Mouse (Mus musculus) mammary gland, adult 2 months (tissue): Measurements from ENCODE around the gene Usp13. TPM values are rescaled to one million over a fixed set of nuclear protein-coding genes. Genes with fewer than 3 reads are reported as not detected.

Source experiments
- polyA plus RNA-seq: library from polyadenylated mRNA; depleted of rRNA; stranded (reverse); fragments of >200 nt; gene quantifications from 2 replicates; pipeline ENCODE4 v1.2.3, GENCODE M21; 2012; ENCODE audit warnings: low replicate concordance; rRNA removed

Usp13 gene
- 1.4 and 13.0 TPM in 2 replicates for polyA plus RNA-seq

DNA sequence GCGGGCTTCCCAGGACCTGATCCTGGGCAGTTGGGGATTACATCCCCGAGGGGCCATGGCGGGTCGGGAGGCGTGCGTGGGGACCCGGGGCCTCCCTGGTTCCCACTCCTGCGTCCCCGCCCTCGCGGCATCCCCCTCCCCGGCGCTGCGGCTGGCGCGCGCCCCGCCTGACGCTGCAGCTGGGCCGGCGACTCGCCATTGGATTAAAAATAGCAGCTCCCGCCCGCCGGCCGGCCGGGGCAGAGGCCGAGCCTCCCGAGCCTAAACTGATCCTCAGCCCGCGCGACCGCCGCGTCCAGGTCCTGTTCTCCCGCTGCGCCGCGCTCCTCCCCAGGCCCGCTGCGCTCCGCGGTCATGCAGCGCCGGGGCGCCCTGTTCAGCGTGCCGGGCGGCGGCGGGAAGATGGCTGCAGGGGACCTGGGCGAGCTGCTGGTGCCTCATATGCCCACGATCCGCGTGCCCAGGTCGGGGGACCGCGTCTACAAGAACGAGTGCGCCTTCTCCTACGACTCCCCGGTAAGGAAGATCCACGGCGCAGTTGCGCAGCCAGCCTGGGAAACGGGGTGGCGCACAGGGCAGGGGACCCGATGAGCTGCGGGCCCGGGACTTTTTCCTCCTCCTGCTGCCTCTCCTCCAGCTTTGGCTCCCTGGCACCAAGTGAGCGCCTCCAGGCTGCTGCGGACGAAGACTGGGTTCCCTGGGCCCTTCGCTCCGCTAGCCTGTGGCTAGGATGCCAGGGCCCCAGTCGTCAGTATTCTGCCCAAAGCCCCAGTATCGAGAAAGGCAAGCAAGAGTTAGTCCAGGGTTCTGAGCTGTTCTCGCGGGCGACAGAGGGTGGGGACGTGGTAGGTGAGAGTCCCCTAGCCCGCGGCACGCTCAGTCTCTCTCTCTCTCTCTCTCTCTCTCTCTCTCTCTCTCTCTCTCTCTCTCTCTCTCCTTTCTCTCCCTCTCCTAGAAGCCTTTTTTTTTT is at the start of gene Usp13:
Gene Usp13 (plus strand): TSS at position 190 of the 970 bp plus-strand sequence.

Other genes with a start within 250 kb of the Usp13 start
- gene Gnb4, start 201.0 kb upstream of the Usp13 start, polyA plus RNA-seq, result 25.3 and 55.8 TPM in 2 replicates
- gene Actl6a, start 111.2 kb upstream of the Usp13 start, polyA plus RNA-seq, result 12.4 and 16.5 TPM in 2 replicates
- 212 and 407 TPM in 2 replicates for gene Ndufb5, start 80.6 kb upstream of the Usp13 start, polyA plus RNA-seq
- gene Mrpl47, start 79.9 kb upstream of the Usp13 start, polyA plus RNA-seq, result 1.5 and 4.4 TPM in 2 replicates